Mouse (Mus musculus): ENCODE measurements around the gene Dpagt1. TPM values are rescaled to one million over a fixed set of nuclear protein-coding genes. Genes with fewer than 3 reads are reported as not detected.

Dpagt1 gene
- polyA plus RNA-seq, 1 experiment from 2014 or later: 33.7 TPM

GRCm38 (mm10) chr9:44314257-44314547 lies 11.6 kb upstream of the Dpagt1 start:
- no peak for ATAC-seq (replicated peaks; ENCODE audit: extremely low read depth, insufficient read depth, low FRiP score)
- peaks cover 22% of the 10 kb centered on the region for H3K36me3 ChIP-seq (ENCODE audit: control insufficient read depth, insufficient read depth)

GRCm38 (mm10) chr9:44314910-44315309 lies 10.9 kb upstream of the Dpagt1 start:
- Histone ChIP-seq H3K4me2 (ENCODE audit: low read depth, low read length) (no peak overlapping the region), H3K4me1 (ENCODE audit: control insufficient read depth, insufficient read depth, low read length) (peaks cover 18% of the 10 kb centered on the region)
- ATAC-seq (replicated peaks; ENCODE audit: extremely low read depth, insufficient read depth, low FRiP score): no peak

More at GRCm38 (mm10) chr9:44314257-44314547, 11.6 kb upstream of the Dpagt1 start:
- H3K4me1 ChIP-seq (ENCODE audit: control insufficient read depth, insufficient read depth, low read length): peaks cover 17% of the 10 kb centered on the region
- H3K27me3 ChIP-seq (ENCODE audit: control insufficient read depth, insufficient read depth, low read length): no peaks in the 10 kb centered on the region
- H3K4me3 ChIP-seq (ENCODE audit: low read length): no peak overlapping the region
- no peak overlapping the region for H3K27ac ChIP-seq (ENCODE audit: low read length)
- no peak overlapping the region for H3K9ac ChIP-seq (ENCODE audit: low read length)
- 80% methylated on average over 4 of the region's 4 CpGs for WGBS
- no peak overlapping the region for H3K4me2 ChIP-seq (ENCODE audit: low read depth, low read length)
- H3K9me3 ChIP-seq (replicated peaks; ENCODE audit: control insufficient read depth, low read length): no peaks in the 10 kb centered on the region

GRCm38 (mm10) chr9:44317452-44317851 lies 8.4 kb upstream of the Dpagt1 start:
- ATAC-seq (replicated peaks; ENCODE audit: extremely low read depth, insufficient read depth, low FRiP score): no peak
- Histone ChIP-seq H3K36me3 (ENCODE audit: control insufficient read depth, insufficient read depth) (peaks cover 20% of the 10 kb centered on the region), H3K9me3 (replicated peaks; ENCODE audit: control insufficient read depth, low read length) (no peaks in the 10 kb centered on the region), H3K4me2 (ENCODE audit: low read depth, low read length) (no peak overlapping the region), H3K4me1 (ENCODE audit: control insufficient read depth, insufficient read depth, low read length) (peaks cover 23% of the 10 kb centered on the region), H3K27me3 (ENCODE audit: control insufficient read depth, insufficient read depth, low read length) (no peaks in the 10 kb centered on the region), H3K9ac (ENCODE audit: low read length) (no peak overlapping the region), H3K4me3 (ENCODE audit: low read length) (no peak overlapping the region), H3K27ac (ENCODE audit: low read length) (no peak overlapping the region)
- WGBS: 72% methylated on average over 4 of the region's 4 CpGs

More at GRCm38 (mm10) chr9:44314910-44315309, 10.9 kb upstream of the Dpagt1 start:
- Histone ChIP-seq H3K27me3 (ENCODE audit: control insufficient read depth, insufficient read depth, low read length) (no peaks in the 10 kb centered on the region), H3K4me3 (ENCODE audit: low read length) (no peak overlapping the region), H3K27ac (ENCODE audit: low read length) (no peak overlapping the region), H3K9me3 (replicated peaks; ENCODE audit: control insufficient read depth, low read length) (no peaks in the 10 kb centered on the region), H3K36me3 (ENCODE audit: control insufficient read depth, insufficient read depth) (peaks cover 22% of the 10 kb centered on the region), H3K9ac (ENCODE audit: low read length) (no peak overlapping the region)
- 89% methylated on average over 18 of the region's 18 CpGs for WGBS

GRCm38 (mm10) chr9:44318076-44318825 lies 7.6 kb upstream of the Dpagt1 start:
- no peaks in the 10 kb centered on the region for H3K27me3 ChIP-seq (ENCODE audit: control insufficient read depth, insufficient read depth, low read length)
- peaks cover 19% of the 10 kb centered on the region for H3K36me3 ChIP-seq (ENCODE audit: control insufficient read depth, insufficient read depth)
- peaks cover 23% of the 10 kb centered on the region for H3K4me1 ChIP-seq (ENCODE audit: control insufficient read depth, insufficient read depth, low read length)
- H3K4me3 ChIP-seq (ENCODE audit: low read length): peak overlapping the region; percentile 62
- H3K9me3 ChIP-seq (replicated peaks; ENCODE audit: control insufficient read depth, low read length): no peaks in the 10 kb centered on the region
- peak overlapping the region; percentile 74 for H3K9ac ChIP-seq (ENCODE audit: low read length)
- WGBS: 59% methylated on average over 5 of the region's 5 CpGs
- no peak for ATAC-seq (replicated peaks; ENCODE audit: extremely low read depth, insufficient read depth, low FRiP score)
- H3K4me2 ChIP-seq (ENCODE audit: low read depth, low read length): peak overlapping the region; percentile 77
- peak overlapping the region; percentile 16; the same call in 1 of the 2 replicates for H3K27ac ChIP-seq (ENCODE audit: low read length)

- Histone ChIP-seq H3K4me2 (ENCODE audit: low read depth, low read length) (peak overlapping the region; percentile 77), H3K27ac (ENCODE audit: low read length) (no peak overlapping the region), H3K4me1 (ENCODE audit: control insufficient read depth, insufficient read depth, low read length) (peaks cover 23% of the 10 kb centered on the region), H3K4me3 (ENCODE audit: low read length) (peak overlapping the region; percentile 62), H3K27me3 (ENCODE audit: control insufficient read depth, insufficient read depth, low read length) (no peaks in the 10 kb centered on the region), H3K9ac (ENCODE audit: low read length) (peak overlapping the region; percentile 74), H3K36me3 (ENCODE audit: control insufficient read depth, insufficient read depth) (peaks cover 14% of the 10 kb centered on the region), H3K9me3 (replicated peaks; ENCODE audit: control insufficient read depth, low read length) (no peaks in the 10 kb centered on the region)
- ATAC-seq (replicated peaks; ENCODE audit: extremely low read depth, insufficient read depth, low FRiP score): no peak
- 32% methylated on average over 3 of the region's 3 CpGs for WGBS
Observed at GRCm38 (mm10) chr9:44318826-44319095, 7.1 kb upstream of the Dpagt1 start.

- Histone ChIP-seq H3K27me3 (ENCODE audit: control insufficient read depth, insufficient read depth, low read length) (no peaks in the 10 kb centered on the region), H3K4me1 (ENCODE audit: control insufficient read depth, insufficient read depth, low read length) (peaks cover 23% of the 10 kb centered on the region), H3K4me2 (ENCODE audit: low read depth, low read length) (peak overlapping the region; percentile 77), H3K27ac (ENCODE audit: low read length) (peak overlapping the region; percentile 2), H3K4me3 (ENCODE audit: low read length) (peak overlapping the region; percentile 62), H3K9ac (ENCODE audit: low read length) (peak overlapping the region; percentile 74), H3K9me3 (replicated peaks; ENCODE audit: control insufficient read depth, low read length) (no peaks in the 10 kb centered on the region), H3K36me3 (ENCODE audit: control insufficient read depth, insufficient read depth) (peaks cover 13% of the 10 kb centered on the region)
- peak; percentile 11; the same call in 1 of the 2 replicates for ATAC-seq (replicated peaks; ENCODE audit: extremely low read depth, insufficient read depth, low FRiP score)
- 4% methylated on average over 37 of the region's 37 CpGs for WGBS
Observed at GRCm38 (mm10) chr9:44319105-44319886, 6.5 kb upstream of the Dpagt1 start.

- ATAC-seq (replicated peaks; ENCODE audit: extremely low read depth, insufficient read depth, low FRiP score): peak; percentile 99
- H3K27me3 ChIP-seq (ENCODE audit: control insufficient read depth, insufficient read depth, low read length): no peaks in the 10 kb centered on the region
- H3K27ac ChIP-seq (ENCODE audit: low read length): peak within 1 kb of the TSS; percentile 87
- no peaks in the 10 kb centered on the region for H3K9me3 ChIP-seq (replicated peaks; ENCODE audit: control insufficient read depth, low read length)
- H3K4me2 ChIP-seq (ENCODE audit: low read depth, low read length): peak within 1 kb of the TSS; percentile 88
- under 1% methylated on average over 63 of the region's 67 CpGs for WGBS
- peaks cover 23% of the 10 kb centered on the region for H3K4me1 ChIP-seq (ENCODE audit: control insufficient read depth, insufficient read depth, low read length)
- H3K4me3 ChIP-seq (ENCODE audit: low read length): peak within 1 kb of the TSS; percentile 62
- peak within 1 kb of the TSS; percentile 77 for H3K9ac ChIP-seq (ENCODE audit: low read length)
- H3K36me3 ChIP-seq (ENCODE audit: control insufficient read depth, insufficient read depth): peaks cover 6% of the 10 kb centered on the region
Observed at GRCm38 (mm10) chr9:44319887-44320798, 5.7 kb upstream of the Dpagt1 start, which contains the start of gene C2cd2l. C2cd2l (minus strand) TSS chr9:44320285.

GRCm38 (mm10) chr9:44320799-44321133 lies 5.1 kb upstream of the Dpagt1 start:
- H3K36me3 ChIP-seq (ENCODE audit: control insufficient read depth, insufficient read depth): peaks cover 5% of the 10 kb centered on the region
- peak overlapping the region; percentile 77 for H3K9ac ChIP-seq (ENCODE audit: low read length)
- ATAC-seq (replicated peaks; ENCODE audit: extremely low read depth, insufficient read depth, low FRiP score): no peak
- H3K4me3 ChIP-seq (ENCODE audit: low read length): peak overlapping the region; percentile 62
- no peaks in the 10 kb centered on the region for H3K9me3 ChIP-seq (replicated peaks; ENCODE audit: control insufficient read depth, low read length)
- H3K4me1 ChIP-seq (ENCODE audit: control insufficient read depth, insufficient read depth, low read length): peaks cover 23% of the 10 kb centered on the region
- H3K27ac ChIP-seq (ENCODE audit: low read length): peak overlapping the region; percentile 87
- no peaks in the 10 kb centered on the region for H3K27me3 ChIP-seq (ENCODE audit: control insufficient read depth, insufficient read depth, low read length)
- 16% methylated on average over 6 of the region's 6 CpGs for WGBS
- peak overlapping the region; percentile 88 for H3K4me2 ChIP-seq (ENCODE audit: low read depth, low read length)

All from heart, embryonic 16.5 days (tissue).